Mouse (Mus musculus) brain, embryonic 14.5 days (tissue): ENCODE measurements around the gene Magt1. TPM values are rescaled to one million over a fixed set of nuclear protein-coding genes. Genes with fewer than 3 reads are reported as not detected.
"Not testable (repeated sequence)": the region's sequence is repeated elsewhere in the genome, so short reads cannot be mapped to it uniquely, and the experiment has no call there.

Source experiments
- DNase-seq: peaks from one replicate; pipeline ENCODE4 v3.0.0-alpha.2; 2011; ENCODE audit warnings: low read depth
- CTCF ChIP-seq: fragments of 200-500 bp; IDR thresholded peaks from 2 replicates; pipeline ENCODE4 v1.5.1; 2012; ENCODE audit warnings: inconsistent platforms, mild to moderate bottlenecking, moderate library complexity, borderline replicate concordance; ENCODE audit not compliant: insufficient read depth, insufficient read length; ENCODE audit errors: extremely low read depth
- POLR2A ChIP-seq: fragments of 200-500 bp; IDR thresholded peaks from 2 replicates; pipeline ENCODE4 v1.6.1; 2012; ENCODE audit warnings: mild to moderate bottlenecking, inconsistent platforms, borderline replicate concordance; ENCODE audit not compliant: poor library complexity, insufficient read depth, insufficient read length, severe bottlenecking; ENCODE audit errors: extremely low read depth
- polyA plus RNA-seq: library from polyadenylated mRNA; depleted of rRNA; stranded (reverse); fragments of >200 nt; gene quantifications from 2 replicates; pipeline ENCODE4 v1.2.3, GENCODE M21; 2012

The Magt1 gene
- polyA plus RNA-seq, 1 experiment, result 11.4 TPM

DNA sequence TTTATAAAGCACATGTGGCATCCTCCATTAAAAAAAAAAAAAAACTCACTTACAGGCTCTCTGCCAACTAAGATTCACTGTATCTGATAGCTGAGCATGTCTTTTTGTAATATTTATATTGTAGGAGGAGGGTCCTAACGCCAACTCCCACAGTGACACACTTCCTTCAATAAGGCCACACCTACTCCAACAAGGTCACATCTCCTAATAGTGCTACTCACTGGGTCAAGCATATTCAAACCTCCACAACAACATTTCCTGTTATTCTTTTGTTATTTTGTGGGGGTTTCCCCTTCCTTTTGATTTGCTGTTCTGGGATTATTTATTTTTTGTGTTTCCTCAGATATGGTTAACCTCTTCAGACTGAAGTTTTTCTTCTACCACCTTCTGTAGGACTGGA lies 65.3 kb downstream of the Magt1 start:
- DNase-seq, result no peak
- TF ChIP-seq POLR2A, result no peak
- TF ChIP-seq CTCF, result no peak

- no peak for DNase-seq
- no peak for TF ChIP-seq POLR2A
- TF ChIP-seq CTCF, result no peak
Observed at GRCm38 (mm10) chrX:105939245-105939644, 72.5 kb downstream of the Magt1 start.

GRCm38 (mm10) chrX:105937736-105938135 lies 74.0 kb downstream of the Magt1 start:
- TF ChIP-seq CTCF (no peak), POLR2A (no peak)
- no peak for DNase-seq

GRCm38 (mm10) chrX:105934341-105934740 lies 77.4 kb downstream of the Magt1 start:
- DNase-seq, result peak; percentile 2

DNA sequence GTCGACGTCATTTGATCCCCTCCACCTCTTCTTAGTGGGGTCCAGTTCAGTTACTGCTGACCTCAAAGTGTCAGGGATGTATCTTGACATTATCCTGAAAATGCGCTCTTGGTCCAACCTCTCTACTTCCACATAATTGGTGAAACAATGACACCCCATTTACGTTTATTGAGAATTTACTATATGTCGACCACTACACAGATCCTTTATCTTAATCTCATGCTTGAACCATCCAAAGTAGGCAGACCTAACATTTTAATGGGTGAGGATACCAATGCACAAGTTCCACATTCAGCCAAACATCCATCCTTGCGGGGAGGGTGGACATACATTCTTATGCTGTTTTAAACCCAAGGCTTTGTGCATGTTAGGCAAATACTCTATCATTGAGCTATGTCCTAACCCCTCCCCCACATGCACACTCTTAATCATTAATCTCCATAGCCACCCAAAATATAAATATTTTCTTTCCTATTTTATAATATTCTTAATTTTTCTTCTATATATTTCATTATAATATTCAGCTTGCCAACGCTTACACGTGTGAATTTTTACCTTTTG lies 82.1 kb downstream of the Magt1 start:
- no peak for TF ChIP-seq CTCF
- no peak for TF ChIP-seq POLR2A
- DNase-seq, result no peak

More at GRCm38 (mm10) chrX:105934341-105934740, 77.4 kb downstream of the Magt1 start:
- no peak for TF ChIP-seq POLR2A
- no peak for TF ChIP-seq CTCF

DNA sequence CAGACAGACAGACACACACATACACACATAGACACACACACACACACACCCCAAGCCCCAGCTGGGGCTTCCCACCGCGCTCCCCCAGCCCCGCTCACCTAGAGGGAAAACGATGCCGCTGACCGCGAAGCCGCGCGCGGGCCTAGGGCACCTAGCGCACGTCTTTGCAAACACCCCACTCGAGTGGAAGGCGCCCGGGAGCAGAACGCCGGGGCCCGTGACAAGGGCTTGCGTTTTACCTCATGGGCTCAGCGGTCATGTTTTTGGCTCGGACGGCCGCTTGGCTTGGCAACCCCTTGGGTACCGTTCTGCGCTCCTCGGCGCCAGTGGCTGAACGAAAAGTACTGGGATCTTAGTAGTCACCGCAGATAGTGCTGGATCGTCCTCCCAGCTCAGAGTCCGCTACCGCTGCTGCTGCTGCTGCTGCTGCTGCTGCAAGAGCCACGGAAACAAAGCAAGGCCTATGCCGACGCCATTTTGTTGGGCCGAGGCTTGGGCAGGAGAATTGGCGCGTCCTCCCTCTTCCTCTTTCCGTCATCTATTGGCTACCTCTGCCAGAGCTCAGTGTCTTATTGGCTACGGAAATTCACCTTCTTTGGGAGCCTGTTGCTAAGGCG lies 82.7 kb downstream of the Magt1 start, which contains the start of gene Atrx:
Gene Atrx, minus strand, starts transcription at position 543 of the 617 bp plus-strand sequence.
- DNase-seq, result peak; percentile 95
- TF ChIP-seq POLR2A (peak; percentile 35; the same call in 1 of the 2 replicates), CTCF (no peak)

GRCm38 (mm10) chrX:105927941-105928860 lies 83.5 kb downstream of the Magt1 start:
- TF ChIP-seq POLR2A (peak; percentile 49; the same call in 1 of the 2 replicates), CTCF (no peak)
- DNase-seq, result peak; percentile 56

DNA sequence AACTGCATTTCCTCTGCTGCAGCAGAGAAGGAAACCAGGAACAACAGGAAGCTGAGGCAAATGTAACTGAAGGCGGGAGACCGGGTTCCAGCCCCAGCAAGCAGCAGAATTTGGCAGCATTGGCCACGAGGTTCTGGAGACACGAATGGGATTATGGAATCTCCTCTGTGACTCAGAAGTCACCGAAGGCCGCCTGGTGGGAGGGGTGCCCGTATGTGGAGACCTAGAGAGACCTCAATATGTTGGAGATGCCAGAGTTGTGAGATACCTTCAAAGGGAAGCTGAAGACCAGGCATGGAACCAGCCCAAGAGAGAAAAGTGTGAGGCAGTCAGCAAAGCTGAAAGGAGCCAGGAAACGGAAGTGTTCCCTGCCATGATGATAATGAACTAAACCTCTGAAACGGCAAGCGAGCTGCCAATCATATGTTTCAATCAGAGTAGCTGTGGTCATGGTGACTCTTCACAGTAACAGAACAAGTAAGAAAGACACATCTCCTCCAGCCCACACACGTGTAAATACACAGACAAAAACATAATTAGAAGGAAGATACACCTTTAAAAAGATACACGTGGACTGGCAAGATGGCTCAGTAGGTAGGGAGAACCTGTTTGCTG lies 85.5 kb downstream of the Magt1 start:
- DNase-seq, result no peak
- no peak for TF ChIP-seq CTCF
- no peak for TF ChIP-seq POLR2A

DNA sequence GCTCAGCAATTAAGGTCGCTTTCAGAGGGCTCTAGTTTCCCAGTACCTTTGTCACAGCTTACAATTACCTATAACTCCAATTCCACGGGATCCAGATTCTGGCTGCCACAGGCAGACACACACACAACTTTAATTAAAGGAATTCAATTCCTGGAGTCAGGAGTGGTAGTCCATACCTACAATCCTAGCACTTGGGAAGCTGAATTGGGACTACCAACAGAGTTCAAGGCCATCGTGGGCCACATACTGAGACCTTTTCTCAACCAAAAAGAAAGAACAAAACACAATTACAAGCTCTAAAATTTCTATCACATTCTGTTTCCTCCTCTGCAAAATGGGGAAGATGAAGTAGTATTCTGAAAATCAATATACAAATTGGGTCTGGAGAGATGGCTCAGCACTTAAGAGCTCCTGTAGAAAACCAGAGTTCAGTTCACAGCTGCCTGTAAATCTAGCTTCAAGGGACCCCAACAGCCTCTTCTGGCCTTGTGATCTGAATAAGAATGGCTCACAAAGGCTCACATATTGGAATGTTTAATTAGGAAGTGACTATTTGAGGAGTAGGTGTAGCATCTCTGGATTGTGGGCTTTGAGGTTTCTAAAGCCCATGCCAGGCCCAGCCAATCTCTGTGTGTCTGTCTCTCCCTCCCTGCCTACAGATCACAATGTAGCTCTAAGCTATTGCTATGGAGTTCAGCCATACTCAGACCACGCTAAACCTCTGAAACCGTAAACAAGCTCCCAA lies 87.2 kb downstream of the Magt1 start:
- no peak for DNase-seq
- TF ChIP-seq CTCF (no peak), POLR2A (no peak)

- DNase-seq, result no peak
- TF ChIP-seq POLR2A (no peak), CTCF (no peak)
Observed at GRCm38 (mm10) chrX:105923896-105924295, 87.8 kb downstream of the Magt1 start.

- DNase-seq, result not testable (repeated sequence)
Observed at GRCm38 (mm10) chrX:105922986-105923385, 88.7 kb downstream of the Magt1 start.
